Mouse (Mus musculus): ENCODE results near the gene Nat8.
"Not testable (repeated sequence)": the region's sequence is repeated elsewhere in the genome, so short reads cannot be mapped to it uniquely, and the experiment has no call there.

The Nat8 gene

DNA sequence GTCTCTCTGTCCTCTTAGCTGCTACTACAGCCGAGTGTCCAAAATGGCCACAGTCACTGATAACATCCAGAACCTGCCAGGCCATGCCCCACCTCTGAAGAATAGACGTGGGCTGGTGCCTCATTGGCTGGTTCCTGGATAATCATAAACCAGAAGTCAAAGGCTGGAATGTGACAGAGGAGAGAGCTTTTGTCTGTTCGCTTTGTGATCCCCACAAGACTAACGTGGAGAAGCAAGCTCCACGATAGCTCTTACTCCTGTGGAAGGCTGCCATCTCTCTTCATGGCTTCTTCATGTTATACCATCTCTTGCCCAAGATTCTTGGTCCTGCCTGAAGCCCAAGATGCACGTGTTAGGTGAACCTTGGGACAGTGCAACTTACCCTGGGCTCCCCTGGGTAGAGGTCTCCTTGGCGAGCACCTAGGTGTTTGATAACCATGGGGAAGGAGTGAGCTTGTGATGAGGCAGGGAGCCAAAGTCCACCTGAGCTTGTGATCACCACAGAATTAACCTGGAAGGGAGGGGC lies at the start of gene Nat8:
Gene Nat8 (minus strand): TSS at position 287 of the 526 bp plus-strand sequence.
- no peak for DNase-seq (ENCODE audit: low spot score in 2 of 2)

GRCm38 (mm10) chr6:85869006-85869405 lies 37.1 kb upstream of the Nat8 start, which contains the start of gene Nat8f2:
Gene Nat8f2, minus strand, starts transcription at chr6:85869158.
- not testable (repeated sequence) for DNase-seq (ENCODE audit: low spot score in 2 of 2)

DNA sequence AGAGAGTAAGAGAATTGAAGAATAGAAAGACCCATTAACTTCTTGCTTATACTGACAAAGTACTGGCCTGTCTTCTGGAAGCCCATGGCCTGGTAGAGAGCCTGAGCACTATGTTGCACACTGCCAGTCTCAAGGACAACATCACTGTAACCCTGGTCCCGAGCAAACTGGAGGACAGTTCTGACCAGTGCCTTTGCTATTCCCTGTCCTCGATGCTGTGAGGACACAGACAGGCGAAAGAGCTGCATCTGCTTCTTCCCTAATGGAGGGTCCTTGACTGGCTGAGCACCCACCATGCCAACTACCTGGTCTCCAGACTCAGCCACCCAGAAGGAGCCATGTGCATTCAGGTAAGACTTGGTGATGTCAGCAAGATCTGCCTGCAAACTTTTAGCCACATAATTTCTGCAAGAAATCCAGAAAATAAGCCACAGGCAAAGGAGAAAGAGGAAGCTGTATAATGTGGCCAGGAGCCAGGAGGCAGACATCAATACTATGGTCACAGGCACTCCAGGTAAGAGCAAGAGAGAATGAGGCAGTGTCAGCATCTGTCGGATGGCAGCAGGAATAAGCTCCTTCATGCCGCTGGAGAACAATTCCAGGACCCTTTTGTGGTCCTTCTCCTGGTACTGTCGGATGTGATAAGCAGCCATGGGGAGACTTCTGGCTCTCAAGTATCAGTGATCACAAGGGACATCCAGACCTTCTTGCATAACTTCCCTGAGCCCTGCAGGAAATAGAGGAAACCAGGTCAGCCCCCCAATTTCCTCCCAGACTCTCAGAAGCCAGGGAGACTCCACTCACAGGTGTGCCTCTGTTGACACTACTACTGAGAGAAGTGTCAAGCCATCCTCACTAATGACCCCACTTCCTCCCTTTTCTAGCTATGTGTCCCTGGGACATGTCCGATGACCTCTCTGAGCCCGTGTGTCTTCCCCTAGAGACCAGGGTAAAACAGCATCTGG lies 36.1 kb upstream of the Nat8 start:
- DNase-seq (ENCODE audit: low spot score in 2 of 2) = no peak

DNA sequence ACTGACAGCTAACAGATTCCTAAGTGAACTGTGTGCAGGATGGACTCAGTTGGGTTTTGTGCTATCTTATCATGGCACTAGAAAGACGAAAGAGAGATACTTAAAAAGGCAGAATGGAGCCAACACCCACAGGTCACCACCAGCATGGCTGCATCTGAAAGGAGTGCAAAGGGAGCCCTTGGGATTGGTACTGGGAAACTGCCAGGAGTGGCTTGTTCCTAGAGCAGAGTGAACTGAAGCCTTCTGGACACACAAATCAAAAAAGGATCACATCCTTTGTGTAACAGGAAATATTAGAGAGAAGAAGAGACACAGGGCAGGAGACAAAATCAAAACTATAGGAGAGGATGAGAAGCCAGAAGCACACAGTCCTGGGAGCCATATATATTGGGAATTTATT lies 35.1 kb upstream of the Nat8 start:
- not testable (repeated sequence) for DNase-seq (ENCODE audit: low spot score in 2 of 2)

GRCm38 (mm10) chr6:85866166-85866565 lies 34.3 kb upstream of the Nat8 start:
- not testable (repeated sequence) for DNase-seq (ENCODE audit: low spot score in 2 of 2)

DNA sequence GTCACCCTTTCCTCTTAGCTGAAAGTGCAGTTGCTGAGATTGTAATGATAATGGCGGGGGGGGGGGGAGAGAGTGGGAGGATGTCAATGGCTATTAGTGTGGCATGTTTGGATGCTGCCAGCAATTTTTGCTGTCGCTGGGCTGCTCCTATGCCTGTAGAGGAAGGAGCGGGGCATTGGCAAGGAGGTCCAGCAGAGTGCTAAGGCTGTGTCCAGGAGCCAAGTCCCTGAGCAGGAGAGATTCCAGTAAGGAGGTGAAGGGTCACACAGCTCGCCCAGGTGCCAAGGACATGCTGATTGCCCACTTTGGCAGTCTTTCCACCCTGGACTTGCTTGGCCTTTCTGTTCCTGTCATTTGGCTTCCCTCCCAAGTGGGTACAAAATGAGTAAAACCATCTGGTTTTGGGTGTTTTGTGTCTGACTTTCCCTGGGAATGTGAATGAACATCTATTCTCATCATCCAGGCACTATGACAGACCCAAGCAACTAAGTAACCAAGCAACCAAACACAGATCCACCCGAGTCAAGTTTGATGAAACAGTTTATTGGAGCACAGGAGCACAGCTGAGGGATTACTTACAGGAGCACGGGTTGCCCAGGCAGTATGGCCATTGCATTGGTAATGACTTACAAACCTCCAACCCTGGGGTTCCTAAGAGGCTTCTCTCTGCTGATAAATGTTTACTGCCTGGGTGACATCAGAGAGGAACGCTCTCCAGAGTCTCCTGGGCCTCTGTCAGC lies 33.2 kb upstream of the Nat8 start:
- peak; percentile 13 to 19 for DNase-seq (ENCODE audit: low spot score in 2 of 2)

DNA sequence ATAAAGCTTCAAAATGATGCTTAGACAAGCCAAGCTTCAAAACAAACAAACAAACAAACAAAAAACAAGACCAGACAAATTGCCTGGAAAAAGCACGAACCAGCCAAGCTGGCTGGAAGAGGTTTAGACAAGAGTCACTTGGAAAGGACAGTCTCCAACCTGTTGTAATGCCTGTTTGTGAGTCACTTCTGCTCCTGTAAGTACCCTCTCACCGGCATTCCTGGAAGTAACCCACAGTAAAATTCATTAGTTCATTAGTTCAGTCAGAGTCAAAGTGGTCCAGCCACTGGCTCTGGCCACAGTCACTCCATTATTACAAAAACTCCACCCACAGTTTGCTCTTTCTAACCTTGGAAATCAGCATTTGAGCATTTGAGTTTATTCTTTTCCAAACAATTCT lies 32.0 kb upstream of the Nat8 start:
- DNase-seq (ENCODE audit: low spot score in 2 of 2) = no peak

DNA sequence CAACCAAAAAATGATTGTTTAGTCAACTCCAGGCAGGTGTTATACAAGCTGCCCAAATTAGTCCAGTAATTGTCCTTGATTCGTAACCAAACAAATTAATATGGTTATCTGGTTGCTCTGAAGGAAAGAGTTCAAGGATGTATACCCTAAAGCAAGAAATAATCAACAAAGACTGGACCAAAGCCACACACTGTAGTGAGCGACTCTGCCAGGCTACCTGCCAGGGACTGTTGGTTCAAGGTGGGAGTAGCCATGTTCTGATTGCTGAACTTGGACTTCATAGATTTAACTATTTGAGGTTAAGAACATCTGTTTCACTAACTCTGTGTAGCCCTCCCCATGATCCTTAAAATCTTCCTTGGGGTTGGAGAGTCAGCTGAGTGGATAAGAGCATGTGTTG lies 31.3 kb upstream of the Nat8 start:
- no peak for DNase-seq (ENCODE audit: low spot score in 2 of 2)

GRCm38 (mm10) chr6:85862565-85862964 lies 30.7 kb upstream of the Nat8 start:
- no peak for DNase-seq (ENCODE audit: low spot score in 2 of 2)

DNA sequence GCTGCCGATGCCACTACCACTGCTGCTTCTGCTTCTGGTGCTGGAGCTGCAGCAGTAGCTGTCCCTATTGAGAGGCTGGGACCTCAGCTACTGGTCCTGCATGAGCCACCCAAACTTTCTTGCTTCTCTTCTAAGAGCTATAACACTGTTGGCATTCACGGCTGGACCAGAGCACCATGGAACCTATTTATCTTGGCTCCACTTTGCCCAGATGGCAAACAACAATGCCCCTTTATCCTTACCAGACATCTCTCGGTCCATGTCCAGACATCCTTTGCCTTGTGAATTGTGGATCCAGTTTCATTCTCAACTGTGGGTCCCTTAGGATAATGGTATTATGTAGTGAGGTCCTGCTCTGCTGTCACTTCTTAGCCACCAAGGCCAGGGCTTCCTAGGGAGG lies 29.4 kb upstream of the Nat8 start:
- no peak for DNase-seq (ENCODE audit: low spot score in 2 of 2)

DNA sequence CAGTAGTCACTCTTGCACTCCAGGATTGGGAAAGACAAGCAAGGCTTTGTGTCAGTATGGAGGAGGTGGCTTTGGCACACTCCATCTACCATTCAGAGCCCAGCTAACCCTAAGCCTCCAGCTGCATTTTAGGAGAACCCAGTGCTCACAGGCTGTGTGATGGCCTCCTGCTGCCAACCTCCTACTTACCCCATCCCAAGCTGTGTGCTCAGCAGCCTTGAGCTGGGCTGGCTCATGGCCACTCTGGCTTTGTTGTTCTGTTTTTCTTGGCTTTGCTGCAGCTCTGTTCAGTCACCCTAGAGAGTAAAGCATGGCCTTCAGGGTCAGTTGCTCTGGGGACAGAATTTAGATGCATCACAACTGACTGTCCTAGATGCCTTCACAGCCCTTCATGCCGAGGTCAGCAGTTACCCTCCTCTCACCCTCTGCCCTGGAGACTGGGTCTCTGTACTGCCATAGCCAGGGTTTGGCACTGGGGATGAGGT lies 24.4 kb upstream of the Nat8 start:
- peak; percentile 61 to 72 for DNase-seq (ENCODE audit: low spot score in 2 of 2)

DNA sequence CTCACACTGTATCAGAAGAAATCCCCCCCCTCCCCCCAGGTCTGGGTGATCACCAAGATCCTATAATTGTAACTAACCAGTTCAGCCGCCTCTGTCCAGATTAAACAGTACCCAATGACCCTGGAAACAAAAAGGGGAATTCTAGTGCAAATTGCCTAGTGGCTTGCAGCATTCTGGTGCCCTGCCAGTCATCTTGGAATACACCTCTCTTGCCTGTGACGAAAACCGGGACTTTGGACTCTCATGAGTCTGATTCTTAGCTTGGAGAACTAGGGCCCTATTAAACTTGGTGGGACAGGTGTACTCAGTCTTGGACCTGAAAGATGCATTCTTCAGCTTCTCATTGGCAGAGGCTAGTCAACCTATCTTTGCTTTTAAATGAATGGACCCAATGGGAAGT lies 21.6 kb upstream of the Nat8 start:
- DNase-seq (ENCODE audit: low spot score in 2 of 2) = no peak

DNA sequence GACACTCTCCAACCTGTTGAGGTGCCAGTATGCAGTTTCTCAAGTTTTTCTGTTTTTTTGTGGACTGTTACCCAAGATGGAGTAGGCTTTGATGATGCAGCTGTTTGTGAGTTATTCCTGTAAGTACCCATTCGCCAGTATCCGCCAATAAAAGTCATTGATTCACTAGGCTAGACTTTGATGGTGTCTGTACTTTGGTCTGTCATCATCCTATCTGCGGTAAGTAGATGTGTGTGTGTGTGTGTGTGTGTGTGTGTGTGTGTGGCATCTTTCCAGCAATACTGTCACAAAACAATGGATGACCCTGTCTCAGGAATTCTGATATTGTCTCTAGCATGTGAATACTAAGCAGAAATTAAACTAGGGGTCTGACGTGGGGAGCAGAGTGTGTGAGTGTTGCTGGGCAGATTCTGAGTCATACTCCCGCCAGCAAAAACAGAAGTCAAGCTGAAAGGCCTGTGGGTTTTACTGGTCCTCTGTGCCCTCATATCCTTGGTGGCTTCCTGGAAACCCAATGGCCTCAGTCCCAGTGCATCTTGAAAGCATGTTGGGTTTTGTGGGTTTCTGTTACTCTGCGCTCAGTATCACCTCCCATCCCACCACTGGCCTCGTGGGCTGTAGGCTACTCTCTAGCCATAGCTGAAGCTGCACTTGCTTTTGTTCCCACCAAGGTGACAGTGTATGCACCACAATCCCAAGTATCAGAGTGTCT lies 19.3 kb upstream of the Nat8 start:
- no peak for DNase-seq (ENCODE audit: low spot score in 2 of 2)

- no peak for DNase-seq (ENCODE audit: low spot score in 2 of 2)
Measured at GRCm38 (mm10) chr6:85849240-85849639, 17.4 kb upstream of the Nat8 start.

GRCm38 (mm10) chr6:85848140-85848539 lies 16.3 kb upstream of the Nat8 start:
- DNase-seq (ENCODE audit: low spot score in 2 of 2) = no peak

- DNase-seq (ENCODE audit: low spot score in 2 of 2) = no peak
Measured at GRCm38 (mm10) chr6:85846921-85847320, 15.0 kb upstream of the Nat8 start.

DNA sequence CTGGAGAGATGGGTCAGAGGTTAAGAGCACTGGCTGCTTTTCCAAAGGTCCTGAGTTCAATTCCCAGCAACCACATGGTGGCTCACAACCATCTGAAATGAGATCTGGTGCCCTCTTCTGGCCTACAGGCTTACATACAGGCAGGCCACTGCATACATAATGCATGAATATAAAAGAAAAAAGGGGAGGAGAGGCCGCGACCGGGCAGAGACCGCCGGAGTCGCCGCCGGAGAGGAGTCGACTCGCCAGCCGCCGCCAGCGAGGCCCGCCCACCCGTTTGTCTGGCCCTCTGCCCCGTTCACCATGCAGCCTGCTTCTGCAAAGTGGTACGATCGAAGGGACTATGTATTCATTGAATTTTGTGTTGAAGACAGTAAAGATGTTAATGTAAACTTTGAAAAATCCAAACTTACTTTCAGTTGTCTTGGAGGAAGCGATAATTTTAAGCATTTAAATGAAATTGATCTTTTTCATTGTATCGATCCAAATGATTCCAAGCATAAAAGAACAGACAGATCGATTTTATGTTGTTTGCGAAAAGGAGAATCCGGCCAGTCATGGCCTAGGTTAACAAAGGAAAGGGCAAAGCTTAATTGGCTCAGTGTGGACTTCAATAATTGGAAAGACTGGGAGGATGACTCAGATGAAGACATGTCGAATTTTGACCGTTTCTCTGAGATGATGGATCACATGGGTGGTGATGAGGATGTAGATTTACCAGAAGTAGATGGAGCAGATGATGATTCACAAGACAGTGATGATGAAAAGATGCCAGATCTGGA lies 12.0 kb upstream of the Nat8 start:
- not testable (repeated sequence) for DNase-seq (ENCODE audit: low spot score in 2 of 2)

GRCm38 (mm10) chr6:85839982-85840381 lies 8.1 kb upstream of the Nat8 start:
- DNase-seq (ENCODE audit: low spot score in 2 of 2) = peak; percentile 15 to 47

DNA sequence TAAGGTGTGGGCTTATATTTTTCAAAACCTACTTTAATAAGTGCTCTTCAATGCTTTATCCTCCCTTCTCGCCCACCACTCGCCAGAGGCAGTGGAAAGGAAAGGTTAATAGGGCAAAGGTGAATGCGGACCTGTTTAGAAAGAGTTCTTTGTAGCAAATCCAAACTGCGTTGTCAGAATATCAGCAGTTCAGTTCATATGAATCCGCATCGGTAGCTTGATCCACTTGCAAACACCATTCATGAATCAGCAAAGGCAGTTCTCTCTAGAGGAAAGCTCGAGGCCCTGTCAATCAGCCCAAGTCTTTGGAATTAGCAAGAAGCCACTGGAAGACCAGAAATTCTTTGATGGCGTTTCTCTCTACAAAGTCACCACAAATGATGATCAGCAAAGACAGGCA lies 6.8 kb upstream of the Nat8 start:
- no peak for DNase-seq (ENCODE audit: low spot score in 2 of 2)

DNA sequence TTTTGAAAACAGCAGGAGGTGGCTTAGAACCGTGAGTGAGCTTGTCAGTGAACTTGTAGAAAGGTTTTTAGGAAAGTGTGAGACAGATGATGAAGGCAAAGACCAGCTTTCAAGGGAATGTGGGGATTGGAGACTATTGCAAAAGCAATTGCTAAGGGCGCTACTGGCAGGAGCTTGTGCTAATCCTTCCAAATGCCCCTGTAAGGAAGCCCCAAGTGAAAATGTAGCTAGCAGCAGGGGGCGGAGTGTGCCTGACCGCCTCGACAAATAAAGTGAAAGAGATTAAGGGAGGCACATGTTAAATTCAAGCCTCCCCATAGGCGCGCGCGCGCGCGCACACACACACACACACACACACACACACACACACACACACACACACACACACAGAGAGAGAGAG lies 5.4 kb upstream of the Nat8 start:
- DNase-seq (ENCODE audit: low spot score in 2 of 2) = peak in 1 of 2 experiments; percentile 9

- DNase-seq (ENCODE audit: low spot score in 2 of 2) = peak in 1 of 2 experiments; percentile 19
Measured at GRCm38 (mm10) chr6:85836827-85837226, 4.9 kb upstream of the Nat8 start.
